Mouse (Mus musculus): ENCODE results near the gene C1qbp. TPM values are rescaled to one million over a fixed set of nuclear protein-coding genes. Genes with fewer than 3 reads are reported as not detected.

Gene C1qbp
- 71.9 TPM for total RNA-seq (2023)

DNA sequence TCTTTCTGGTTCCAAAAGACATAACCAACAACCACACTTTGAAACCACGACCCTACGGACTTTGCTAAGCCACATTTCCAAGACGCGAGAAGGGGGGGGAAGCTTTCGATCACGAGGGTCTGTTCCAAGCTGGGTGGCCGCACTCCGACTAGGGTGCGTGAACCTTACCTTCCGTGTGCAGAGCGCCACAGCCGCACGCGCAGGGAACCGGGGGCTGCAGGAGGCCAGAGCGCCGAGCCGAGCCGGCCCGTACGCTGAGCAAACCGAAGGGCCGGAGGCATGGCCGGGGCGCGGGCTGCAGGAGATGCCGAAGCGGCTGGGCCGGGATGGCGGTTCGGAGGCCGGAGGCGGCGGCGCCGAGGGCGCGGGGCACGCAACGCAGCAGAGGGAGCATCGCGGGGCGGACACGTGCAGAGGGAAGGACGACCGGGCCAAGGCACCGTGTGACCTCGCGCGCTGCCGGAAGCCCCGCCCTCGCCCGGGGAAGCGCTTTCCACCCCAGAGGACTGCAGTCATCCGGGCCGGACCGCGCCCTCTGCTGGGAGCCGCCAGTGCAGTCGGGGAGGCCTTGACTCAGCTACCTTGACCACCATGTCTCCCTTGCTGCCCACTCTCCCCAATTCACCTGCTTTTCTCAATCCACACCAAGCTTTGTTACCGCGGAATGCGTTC is at the start of gene C1qbp:
TSS of gene C1qbp (minus strand) at position 470 of the 672 bp plus-strand sequence.

DNA sequence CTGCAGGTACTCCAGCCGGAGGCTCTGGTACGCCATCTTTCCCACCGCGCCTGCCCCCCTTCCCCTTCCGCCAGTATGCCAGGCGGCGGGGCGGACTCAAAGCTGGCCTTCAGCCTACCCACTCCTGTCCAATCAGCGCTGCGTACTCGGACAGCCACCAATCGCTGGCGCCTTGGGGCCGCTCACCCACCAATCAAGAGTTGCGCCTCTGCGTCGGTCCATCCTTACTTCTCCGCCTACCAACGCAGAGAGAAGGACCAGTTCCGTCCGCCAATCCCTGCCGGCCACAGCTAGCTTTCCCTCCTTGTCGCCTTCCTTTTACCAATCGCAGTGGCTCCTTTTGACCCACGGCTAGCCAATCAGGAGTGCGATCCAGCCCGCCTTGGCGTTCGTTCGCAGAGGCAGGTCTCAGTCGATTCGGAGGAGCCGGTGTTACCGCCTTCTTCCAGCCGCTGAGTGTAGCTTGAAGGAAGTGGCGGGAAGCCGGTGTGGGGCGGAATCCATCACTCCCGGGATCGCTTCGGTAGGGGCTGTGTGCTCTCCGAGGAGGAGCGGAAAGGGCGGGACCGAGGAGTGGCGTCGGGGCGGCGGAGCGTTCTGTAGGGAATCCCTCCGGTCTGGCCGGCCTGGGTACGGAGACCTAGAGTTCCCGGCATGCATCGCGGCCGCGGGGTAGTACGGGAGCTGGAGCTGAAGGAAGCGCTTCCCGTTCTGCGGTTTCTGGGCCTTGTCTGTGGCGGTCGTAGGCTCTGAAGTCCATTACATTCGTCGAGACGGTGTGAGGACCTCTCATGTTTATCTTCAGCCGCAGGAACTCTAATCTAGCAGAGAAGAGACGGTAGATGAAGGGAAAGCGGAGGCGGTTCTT is 36.6 kb upstream of the C1qbp start, which contains the start of the genes Mis12 and Derl2:
TSS of gene Mis12 (plus strand) at position 411 of the 868 bp plus-strand sequence.
TSS of gene Derl2 (minus strand) at position 641 of the 868 bp plus-strand sequence.

DNA sequence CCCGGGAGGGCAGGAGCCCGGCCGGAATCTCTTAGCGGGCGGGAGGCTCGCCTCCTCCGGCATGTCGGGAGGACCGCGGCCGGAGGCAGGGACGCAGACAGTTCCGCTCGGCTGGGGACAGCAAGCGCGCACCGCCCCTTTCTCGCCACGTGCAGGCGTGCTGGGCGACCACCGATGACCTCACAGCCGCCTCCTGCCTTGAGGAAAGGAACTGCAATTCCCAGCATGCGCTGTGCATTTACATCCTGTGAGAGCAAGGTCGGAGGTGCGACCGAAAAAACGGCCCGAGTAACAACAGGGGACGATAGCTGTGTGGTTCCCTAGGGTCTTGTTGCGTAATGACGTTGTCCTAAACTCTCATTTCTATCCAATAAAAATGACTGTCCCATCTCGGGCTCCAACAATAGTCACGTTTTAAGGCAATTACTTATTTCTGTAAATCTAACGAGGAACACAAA is 21.5 kb upstream of the C1qbp start, which contains the start of gene Dhx33:
TSS of gene Dhx33 (minus strand) at position 122 of the 458 bp plus-strand sequence.

DNA sequence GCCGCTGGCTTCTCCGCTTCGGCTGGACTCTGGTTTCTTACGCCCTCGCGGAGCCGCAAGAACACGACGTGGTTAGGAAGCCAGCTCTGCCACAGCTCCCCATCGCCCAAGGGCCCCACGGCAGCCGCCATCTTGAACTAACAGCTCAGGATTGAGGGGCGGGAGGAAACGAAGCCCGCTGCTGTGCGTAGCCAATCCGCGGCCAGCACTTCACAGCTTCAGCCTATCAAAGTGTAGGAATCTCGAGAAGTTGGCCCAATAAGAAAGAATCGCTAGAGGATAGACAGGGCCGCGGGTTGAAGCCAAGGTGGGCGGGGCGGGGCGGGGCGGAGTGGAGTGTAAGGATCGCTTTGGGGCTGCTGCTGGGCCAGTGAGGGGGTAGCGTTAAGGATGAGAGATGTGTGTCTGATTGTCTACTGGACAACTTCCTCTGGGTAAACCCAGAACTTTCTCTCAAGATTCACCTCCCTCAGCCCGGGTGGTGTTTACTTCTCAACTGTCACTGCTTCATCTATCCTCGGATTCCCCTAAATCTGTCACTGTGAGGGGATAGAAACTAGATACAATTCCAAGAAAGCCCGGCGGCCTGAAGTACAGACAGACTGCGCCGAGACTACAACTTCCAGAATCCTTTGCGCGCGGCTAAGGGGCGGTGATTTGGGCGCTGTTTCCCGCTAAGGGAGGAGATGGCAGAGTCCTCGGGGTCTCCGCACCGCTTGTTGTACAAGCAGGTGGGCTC is 12.8 kb downstream of the C1qbp start, which contains the start of the genes Nup88 and Rpain:
TSS of gene Nup88 (minus strand) at position 153 of the 739 bp plus-strand sequence.
TSS of gene Rpain (plus strand) at position 393 of the 739 bp plus-strand sequence.

Other genes with a start within 250 kb of the C1qbp start
- gene Zfp3, start 218.8 kb downstream of the C1qbp start, total RNA-seq (2023) = 2.3 TPM
- 1.6 TPM for gene Scimp, start 170.4 kb downstream of the C1qbp start, total RNA-seq (2023)
- gene Rabep1, start 138.2 kb downstream of the C1qbp start, total RNA-seq (2023) = 38.6 TPM
- gene Nup88, start 13.1 kb downstream of the C1qbp start, total RNA-seq (2023) = 101 TPM
- 33.8 TPM for gene Rpain, start 12.8 kb downstream of the C1qbp start, total RNA-seq (2023)
- gene Dhx33, start 21.4 kb upstream of the C1qbp start, total RNA-seq (2023) = 23.2 TPM
- 7.2 TPM for gene Mis12, start 36.6 kb upstream of the C1qbp start, total RNA-seq (2023)
- 23.8 TPM for gene Derl2, start 36.8 kb upstream of the C1qbp start, total RNA-seq (2023)
- gene 6330403K07Rik, start 50.5 kb upstream of the C1qbp start, total RNA-seq (2023) = 0.38 TPM
- 2.5 TPM for gene Nlrp1a, start 161.7 kb upstream of the C1qbp start, total RNA-seq (2023)
- gene Nlrp1b, start 247.7 kb upstream of the C1qbp start, total RNA-seq (2023) = 0.35 TPM

Measured in CD4-positive naive resting alpha-beta T cell, adult 76 days (primary cell).